Mouse (Mus musculus): ENCODE results near the gene Ackr3.

Ackr3 gene

DNA sequence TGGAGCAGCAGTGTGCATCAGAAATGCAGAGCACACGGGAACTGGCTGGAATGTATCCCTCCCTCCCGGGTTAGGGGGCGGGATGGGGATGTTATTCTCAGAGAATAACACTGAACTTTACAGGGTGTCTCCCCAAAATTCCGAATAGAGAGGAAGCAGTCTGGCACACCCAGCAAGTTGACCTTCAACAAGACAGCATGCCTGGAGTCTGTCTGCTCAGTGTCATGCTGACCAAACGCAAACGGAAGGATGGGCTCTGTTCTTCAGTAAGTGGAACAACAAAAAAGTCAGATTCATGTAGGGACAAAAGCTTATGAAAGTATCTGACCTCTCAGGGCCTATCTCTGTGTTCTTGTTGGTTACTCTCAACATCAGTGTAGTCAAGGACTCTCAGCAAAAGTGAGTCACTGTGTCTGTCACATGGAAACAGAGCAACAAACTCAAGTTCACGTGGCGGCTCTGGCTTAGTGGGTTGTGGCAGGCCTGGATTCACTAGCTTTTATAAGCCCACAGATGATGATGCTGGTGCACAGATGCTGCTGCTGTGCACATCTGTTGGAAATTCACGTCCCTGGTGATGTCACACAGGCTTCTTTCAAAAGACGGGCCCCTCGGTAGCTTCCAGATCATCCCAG, 54.6 kb downstream of the Ackr3 start:
- DNase-seq (ENCODE audit: low read depth, low spot score), result no peak

DNA sequence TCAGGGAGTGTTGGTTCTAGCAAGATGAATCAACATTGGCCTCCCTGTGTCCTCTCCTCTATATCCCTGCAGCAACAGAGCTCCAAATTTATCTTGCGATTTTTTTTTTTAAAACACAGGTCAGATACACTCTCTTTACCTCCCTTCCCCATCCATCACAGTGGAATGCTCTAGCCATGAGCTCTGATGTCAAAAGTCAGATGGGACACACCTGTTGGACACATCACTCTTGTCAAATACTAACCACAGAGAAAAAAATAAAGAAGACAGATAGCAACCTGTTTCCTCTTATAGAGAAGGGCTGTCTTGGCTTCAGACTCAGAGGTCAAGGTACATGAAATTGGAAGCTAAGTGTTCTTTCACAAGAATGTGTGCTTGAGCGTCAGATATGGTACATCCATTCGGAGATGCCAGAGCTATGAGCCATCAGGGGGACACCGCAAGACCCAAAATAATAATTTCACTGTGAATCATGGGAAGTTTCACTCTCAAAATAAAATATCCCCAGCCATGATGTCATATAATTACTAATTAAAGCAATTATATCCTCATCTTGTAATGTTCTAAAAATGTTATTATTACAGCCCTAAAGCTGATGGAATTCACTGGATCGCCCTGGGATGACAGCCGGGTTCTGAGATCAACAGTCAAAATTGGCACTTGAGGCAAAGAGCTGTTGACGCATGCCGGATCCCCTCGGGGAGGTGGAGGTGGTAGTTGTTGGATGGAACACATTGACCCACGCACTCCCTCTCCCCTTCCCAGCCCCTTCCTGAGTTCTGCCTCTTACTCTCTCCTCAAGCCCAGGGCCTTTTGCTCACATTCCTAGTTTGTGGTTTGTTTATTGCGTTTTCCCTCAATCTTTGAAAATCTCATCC, 57.2 kb downstream of the Ackr3 start:
- DNase-seq (ENCODE audit: low read depth, low spot score), result no peak

DNA sequence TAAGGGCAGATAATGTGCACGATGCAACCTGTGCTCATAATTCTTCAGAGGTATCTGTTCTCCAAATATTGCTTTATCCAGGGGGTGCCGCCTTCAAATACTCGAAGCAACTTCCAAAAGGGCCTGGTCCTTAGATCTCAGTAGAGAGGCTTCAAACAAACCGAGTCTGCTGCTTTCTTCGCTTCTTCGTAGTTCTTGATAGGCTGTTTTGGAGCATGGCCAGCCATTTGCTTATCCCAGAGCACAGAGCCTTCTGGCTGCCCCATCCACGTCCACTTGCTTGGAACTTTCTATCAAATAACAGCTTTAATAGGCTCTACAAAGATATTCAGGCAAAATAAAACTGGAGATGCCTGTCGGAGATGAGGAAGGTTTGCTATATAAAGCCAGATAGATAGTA, 58.6 kb downstream of the Ackr3 start:
- DNase-seq (ENCODE audit: low read depth, low spot score), result no peak
